Mouse (Mus musculus): ENCODE results near the gene Olfr54. TPM values are rescaled to one million over a fixed set of nuclear protein-coding genes. Genes with fewer than 3 reads are reported as not detected.
A peak's percentile ranks its signal among the peaks of the same experiment; 100 is the strongest.
"Not testable (repeated sequence)": the region's sequence is repeated elsewhere in the genome, so short reads cannot be mapped to it uniquely, and the experiment has no call there.

The Olfr54 gene
- polyA plus RNA-seq, 1 experiment from 2014 or later, result 0.13 TPM

DNA sequence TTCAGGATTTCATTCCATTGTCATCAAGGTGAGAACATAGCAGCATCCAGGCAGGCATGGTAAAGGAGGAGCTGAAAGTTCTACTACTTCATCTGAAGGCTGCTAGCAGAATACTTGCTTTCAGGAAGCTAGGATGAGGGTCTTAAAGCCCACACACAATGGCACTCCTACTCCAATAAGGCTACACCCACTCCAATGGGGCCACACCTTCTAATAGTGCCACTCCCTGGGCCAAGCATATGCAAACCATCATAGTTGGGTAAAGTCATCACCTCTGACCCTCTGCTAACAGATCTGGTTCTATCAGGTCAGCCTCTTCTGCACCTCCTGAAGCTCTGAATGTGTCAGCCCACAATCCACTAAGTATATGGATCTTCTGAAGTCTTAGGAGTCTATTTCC, 20.1 kb downstream of the Olfr54 start:
- not testable (repeated sequence) for H3K9ac ChIP-seq; H3K4me2 ChIP-seq (replicated peaks); H3K4me3 ChIP-seq (replicated peaks); H3K4me1 ChIP-seq; ATAC-seq (ENCODE audit: insufficient number of reproducible peaks, low FRiP score, low TSS enrichment, low read depth); H3K27ac ChIP-seq (replicated peaks); H3K9me3 ChIP-seq (replicated peaks); H3K27me3 ChIP-seq; H3K36me3 ChIP-seq

GRCm38 (mm10) chr11:51035951-51036350, 21.9 kb downstream of the Olfr54 start:
- Histone ChIP-seq H3K4me2 (replicated peaks) (no peak overlapping the region), H3K4me1 (no peaks in the 10 kb centered on the region), H3K36me3 (no peaks in the 10 kb centered on the region), H3K4me3 (replicated peaks) (no peak overlapping the region), H3K27ac (replicated peaks) (no peak overlapping the region), H3K9me3 (replicated peaks) (no peaks in the 10 kb centered on the region), H3K9ac (no peak overlapping the region), H3K27me3 (no peaks in the 10 kb centered on the region)
- whole genome bisulfite sequencing, result 90% methylated on average over 2 of the region's 2 CpGs
- no peak for ATAC-seq (ENCODE audit: insufficient number of reproducible peaks, low FRiP score, low TSS enrichment, low read depth)

- H3K4me1 ChIP-seq; H3K36me3 ChIP-seq; H3K9ac ChIP-seq; H3K4me3 ChIP-seq (replicated peaks); H3K27me3 ChIP-seq; H3K27ac ChIP-seq (replicated peaks); ATAC-seq (ENCODE audit: insufficient number of reproducible peaks, low FRiP score, low TSS enrichment, low read depth); H3K9me3 ChIP-seq (replicated peaks); H3K4me2 ChIP-seq (replicated peaks): not testable (repeated sequence)
- 74% methylated on average over 3 of the region's 3 CpGs for WGBS
Measured at GRCm38 (mm10) chr11:51044776-51045175, 30.7 kb downstream of the Olfr54 start.

GRCm38 (mm10) chr11:51047809-51048208, 33.8 kb downstream of the Olfr54 start, which contains the start of gene Olfr1375:
TSS of gene Olfr1375 (plus strand) at chr11:51048109.
- H3K4me1 ChIP-seq; H3K27me3 ChIP-seq; H3K36me3 ChIP-seq; H3K4me3 ChIP-seq (replicated peaks); ATAC-seq (ENCODE audit: insufficient number of reproducible peaks, low FRiP score, low TSS enrichment, low read depth); H3K4me2 ChIP-seq (replicated peaks); H3K9ac ChIP-seq; H3K9me3 ChIP-seq (replicated peaks); H3K27ac ChIP-seq (replicated peaks): not testable (repeated sequence)
- WGBS, result 81% methylated on average over 3 of the region's 3 CpGs

DNA sequence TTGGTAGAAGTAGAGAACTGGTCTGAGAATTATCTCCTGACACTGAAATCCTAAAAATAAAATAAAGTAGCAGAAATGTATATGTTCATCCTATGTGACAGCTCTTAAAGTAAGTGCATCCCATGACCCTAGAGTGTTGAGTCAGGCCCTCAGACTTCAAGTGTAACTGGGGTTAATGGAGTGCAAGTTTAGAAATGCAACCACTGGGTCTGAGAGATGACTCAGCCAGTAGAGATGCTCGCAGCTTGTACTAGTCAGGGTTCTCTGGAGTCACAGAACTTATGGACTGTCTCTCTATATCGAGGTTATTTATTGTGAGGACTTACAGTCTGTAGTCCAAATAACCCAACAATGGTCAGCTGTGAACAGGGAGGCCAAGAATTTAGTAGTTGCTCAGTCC, 37.6 kb downstream of the Olfr54 start:
- Histone ChIP-seq H3K4me1 (no peaks in the 10 kb centered on the region), H3K4me2 (replicated peaks) (no peak overlapping the region), H3K36me3 (no peaks in the 10 kb centered on the region), H3K4me3 (replicated peaks) (no peak overlapping the region), H3K27me3 (no peaks in the 10 kb centered on the region), H3K9me3 (replicated peaks) (no peaks in the 10 kb centered on the region), H3K27ac (replicated peaks) (no peak overlapping the region), H3K9ac (no peak overlapping the region)
- ATAC-seq (ENCODE audit: insufficient number of reproducible peaks, low FRiP score, low TSS enrichment, low read depth), result no peak
- whole genome bisulfite sequencing, result 64% methylated on average over 2 of the region's 2 CpGs

GRCm38 (mm10) chr11:51053230-51053629, 39.2 kb downstream of the Olfr54 start:
- H3K4me2 ChIP-seq (replicated peaks), result no peak overlapping the region
- 45% methylated on average over 3 of the region's 3 CpGs for WGBS

GRCm38 (mm10) chr11:51059151-51059571, 45.1 kb downstream of the Olfr54 start, which contains the start of gene Zfp354a:
TSS of gene Zfp354a (plus strand) at chr11:51059257.
- WGBS, result under 1% methylated on average over 32 of the region's 32 CpGs
- no peaks in the 10 kb centered on the region for H3K27me3 ChIP-seq
- peak within 1 kb of the TSS; percentile 83 for H3K4me3 ChIP-seq (replicated peaks)
- ATAC-seq (ENCODE audit: insufficient number of reproducible peaks, low FRiP score, low TSS enrichment, low read depth), result peak; percentile 85
- peaks cover 14% of the 10 kb centered on the region for H3K36me3 ChIP-seq
- H3K9ac ChIP-seq, result peak within 1 kb of the TSS; percentile 70
- H3K27ac ChIP-seq (replicated peaks), result no peak within 1 kb of the TSS
- peak within 1 kb of the TSS; percentile 80 for H3K4me2 ChIP-seq (replicated peaks)
- peaks cover 8% of the 10 kb centered on the region for H3K4me1 ChIP-seq
- H3K9me3 ChIP-seq (replicated peaks), result no peaks in the 10 kb centered on the region

More at GRCm38 (mm10) chr11:51053230-51053629, 39.2 kb downstream of the Olfr54 start:
- Histone ChIP-seq H3K27me3 (no peaks in the 10 kb centered on the region), H3K4me1 (no peaks in the 10 kb centered on the region), H3K9me3 (replicated peaks) (no peaks in the 10 kb centered on the region), H3K9ac (no peak overlapping the region), H3K27ac (replicated peaks) (no peak overlapping the region), H3K36me3 (no peaks in the 10 kb centered on the region), H3K4me3 (replicated peaks) (no peak overlapping the region)
- ATAC-seq (ENCODE audit: insufficient number of reproducible peaks, low FRiP score, low TSS enrichment, low read depth), result no peak

DNA sequence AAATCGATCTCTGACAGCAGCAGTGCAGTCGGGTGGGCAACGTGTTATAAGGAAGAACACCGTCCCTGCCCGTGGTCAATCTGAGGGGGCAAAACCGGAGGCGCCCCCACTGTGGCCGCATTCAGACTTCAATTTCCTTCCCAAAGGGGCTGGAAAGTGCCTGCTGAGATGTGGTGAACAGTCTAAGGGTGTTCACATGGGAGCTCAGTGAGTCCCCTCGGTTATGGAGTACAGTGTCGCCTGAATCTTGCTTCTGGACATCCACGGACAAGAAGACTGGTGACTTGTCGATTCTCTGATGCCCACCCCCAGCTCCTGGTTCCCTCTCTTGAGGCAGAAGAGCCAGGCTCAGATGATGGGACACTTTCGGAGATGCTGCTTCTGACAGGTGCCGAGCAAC, 45.6 kb downstream of the Olfr54 start:
- 0 out of 2 replicates have a peak, but pooled peaks have one; percentile 40 for ATAC-seq (ENCODE audit: insufficient number of reproducible peaks, low FRiP score, low TSS enrichment, low read depth)
- Histone ChIP-seq H3K4me3 (replicated peaks) (peak overlapping the region; percentile 83), H3K36me3 (peaks cover 18% of the 10 kb centered on the region), H3K4me1 (peaks cover 8% of the 10 kb centered on the region), H3K4me2 (replicated peaks) (peak overlapping the region; percentile 80), H3K27me3 (no peaks in the 10 kb centered on the region), H3K27ac (replicated peaks) (no peak overlapping the region), H3K9ac (peak overlapping the region; percentile 70), H3K9me3 (replicated peaks) (no peaks in the 10 kb centered on the region)
- WGBS, result 17% methylated on average over 14 of the region's 14 CpGs

- Histone ChIP-seq H3K4me1 (peaks cover 8% of the 10 kb centered on the region), H3K36me3 (peaks cover 27% of the 10 kb centered on the region), H3K27me3 (no peaks in the 10 kb centered on the region), H3K9me3 (replicated peaks) (no peaks in the 10 kb centered on the region), H3K4me3 (replicated peaks) (no peak overlapping the region), H3K4me2 (replicated peaks) (no peak overlapping the region), H3K27ac (replicated peaks) (no peak overlapping the region), H3K9ac (no peak overlapping the region)
- WGBS, result 90% methylated on average over 6 of the region's 6 CpGs
- ATAC-seq (ENCODE audit: insufficient number of reproducible peaks, low FRiP score, low TSS enrichment, low read depth), result no peak
Measured at GRCm38 (mm10) chr11:51060981-51061380, 46.9 kb downstream of the Olfr54 start.

DNA sequence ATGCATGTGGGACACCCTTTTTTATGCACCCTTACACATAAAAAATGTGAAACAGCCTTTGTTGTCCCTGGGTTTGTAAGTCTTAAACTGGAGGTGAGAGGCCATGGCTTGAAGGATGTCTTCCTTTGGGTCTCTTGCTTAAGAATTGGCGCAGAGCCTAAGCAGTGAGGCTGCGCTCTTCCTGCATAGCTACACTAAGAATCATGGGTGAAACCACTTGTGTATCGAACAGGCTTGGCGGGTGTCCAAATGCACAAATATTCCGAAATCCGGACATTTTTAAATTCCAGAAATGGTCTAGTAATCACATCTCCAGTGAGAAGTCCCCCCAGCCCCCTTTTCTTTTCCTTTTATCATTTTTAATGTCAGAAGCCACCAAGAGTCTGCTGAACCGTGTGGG, 49.2 kb downstream of the Olfr54 start:
- 75% methylated on average over 7 of the region's 7 CpGs for WGBS

DNA sequence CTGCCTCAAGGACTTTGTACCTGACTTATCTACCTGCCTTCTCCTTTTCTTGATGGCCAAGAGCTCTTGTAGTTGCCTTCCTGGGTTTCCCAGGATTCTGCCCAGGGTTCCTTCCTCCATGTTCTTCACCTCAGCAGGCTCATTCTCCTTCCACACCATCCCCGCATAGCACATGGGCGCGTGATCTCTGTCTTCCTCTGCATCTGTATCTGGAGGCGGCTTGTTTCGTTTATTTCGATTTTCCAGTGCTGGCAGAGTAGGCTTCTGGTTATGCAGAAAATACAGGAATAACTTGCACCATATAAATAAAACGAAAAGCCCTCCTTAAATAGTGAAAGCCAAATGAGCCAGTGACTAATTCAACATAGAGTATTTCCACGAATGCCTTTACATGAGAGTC, 49.8 kb downstream of the Olfr54 start:
- H3K27me3 ChIP-seq, result no peaks in the 10 kb centered on the region
- 94% methylated on average over 8 of the region's 8 CpGs for WGBS
- no peak overlapping the region for H3K4me2 ChIP-seq (replicated peaks)
- H3K4me3 ChIP-seq (replicated peaks), result no peak overlapping the region
- no peak overlapping the region for H3K9ac ChIP-seq
- peaks cover 8% of the 10 kb centered on the region for H3K4me1 ChIP-seq
- H3K36me3 ChIP-seq, result peaks cover 54% of the 10 kb centered on the region
- no peak overlapping the region for H3K27ac ChIP-seq (replicated peaks)
- H3K9me3 ChIP-seq (replicated peaks), result no peaks in the 10 kb centered on the region
- ATAC-seq (ENCODE audit: insufficient number of reproducible peaks, low FRiP score, low TSS enrichment, low read depth), result no peak

More for the DNA sequence above, 49.2 kb downstream of the Olfr54 start:
- Histone ChIP-seq H3K9me3 (replicated peaks) (no peaks in the 10 kb centered on the region), H3K4me3 (replicated peaks) (no peak overlapping the region), H3K36me3 (peaks cover 48% of the 10 kb centered on the region), H3K4me2 (replicated peaks) (no peak overlapping the region), H3K27ac (replicated peaks) (no peak overlapping the region), H3K27me3 (no peaks in the 10 kb centered on the region), H3K9ac (no peak overlapping the region), H3K4me1 (peaks cover 8% of the 10 kb centered on the region)
- ATAC-seq (ENCODE audit: insufficient number of reproducible peaks, low FRiP score, low TSS enrichment, low read depth), result no peak

All from embryonic facial prominence, embryonic 15.5 days (tissue).